Mouse (Mus musculus) lung, postnatal 4 days (tissue): ENCODE data around the gene Olfr969.
"Not testable (repeated sequence)": the region's sequence is repeated elsewhere in the genome, so short reads cannot be mapped to it uniquely, and the experiment has no call there.

Source experiments
- DNase-seq, 2 experiments: peaks; one replicate each; pipeline ENCODE4 v3.0.0; 2021

Gene Olfr969

DNA sequence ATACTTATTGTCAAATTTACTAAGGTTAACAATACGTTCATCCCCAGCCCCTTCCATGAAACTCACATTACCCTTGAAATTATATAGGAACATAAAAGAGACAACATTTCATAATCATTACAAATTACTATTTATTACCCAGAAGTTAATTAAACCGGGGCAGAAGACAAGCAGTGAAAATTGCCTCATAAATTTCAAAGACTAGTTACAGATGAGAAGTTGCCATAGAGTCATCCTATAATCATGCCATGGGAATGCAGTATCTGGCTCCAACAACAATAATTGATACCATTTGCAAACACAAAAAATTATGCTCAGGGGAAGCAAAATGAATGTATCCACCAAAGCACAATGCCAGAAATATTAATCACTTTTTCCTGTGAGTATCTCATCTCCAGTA is at the start of gene Olfr969:
Olfr969 (plus strand) TSS at position 388 of the 400 bp plus-strand sequence.
- no peak for DNase-seq

DNA sequence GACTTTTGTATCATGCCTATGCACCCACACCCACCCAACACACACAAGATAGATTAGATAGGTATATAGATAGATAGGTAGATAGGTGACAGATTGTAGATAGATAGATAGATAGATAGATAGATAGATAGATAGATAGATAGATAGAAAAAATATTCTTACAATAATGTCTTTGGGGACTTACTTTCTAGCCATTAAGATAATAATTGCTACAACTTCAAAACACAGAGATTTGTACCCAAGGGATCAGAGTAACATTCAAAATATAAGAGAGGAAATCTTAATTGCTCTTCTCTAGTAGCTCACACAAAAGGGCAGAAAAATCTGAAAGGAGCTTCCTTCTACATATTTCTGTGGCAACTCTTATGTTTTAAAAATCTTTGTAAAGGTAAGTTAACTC is 44.8 kb upstream of the Olfr969 start, which contains the start of gene Olfr967:
Olfr967 (plus strand) TSS at position 301 of the 400 bp plus-strand sequence.
- DNase-seq, result no peak

DNA sequence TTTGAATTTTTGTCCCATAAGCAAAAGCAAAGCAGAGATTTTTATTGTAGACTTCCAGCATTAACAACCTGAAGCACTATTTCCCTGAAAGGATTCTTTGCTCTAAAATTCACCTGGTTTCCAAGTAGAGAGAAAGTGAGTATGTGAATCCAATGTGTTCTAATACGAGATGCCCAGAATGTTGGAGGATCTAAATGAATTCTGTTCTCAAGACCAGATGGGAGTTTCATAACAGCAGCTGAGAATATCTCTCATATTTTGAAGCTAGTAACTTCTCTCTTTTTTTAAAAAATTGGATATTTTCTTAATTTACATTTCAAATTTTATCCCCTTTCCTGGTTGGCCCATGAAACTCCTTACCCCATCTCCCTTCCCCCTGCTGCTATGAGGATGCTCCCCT is 44.3 kb upstream of the Olfr969 start:
- DNase-seq, result no peak

DNA sequence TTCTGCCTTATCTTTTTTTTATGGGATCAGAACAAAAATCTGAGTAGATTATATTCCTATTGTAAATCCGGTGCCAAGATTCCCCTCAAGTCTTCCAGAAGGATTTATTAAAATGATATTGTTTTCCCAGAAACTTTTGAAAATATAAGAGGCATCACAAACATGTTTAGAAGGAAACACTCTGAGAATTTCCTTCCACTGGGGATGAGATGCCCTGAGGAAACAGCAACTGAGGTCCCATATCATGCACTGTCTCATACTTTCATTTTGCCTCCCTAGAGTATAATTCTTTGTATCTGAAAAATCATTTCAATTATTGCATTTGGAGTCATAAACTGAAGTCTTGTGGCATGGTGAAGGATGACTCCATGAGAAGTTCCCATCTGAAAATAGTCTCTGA is 7.6 kb upstream of the Olfr969 start, which contains the start of gene Olfr968:
Olfr968 (minus strand) TSS at position 101 of the 400 bp plus-strand sequence.
- DNase-seq, result no peak

DNA sequence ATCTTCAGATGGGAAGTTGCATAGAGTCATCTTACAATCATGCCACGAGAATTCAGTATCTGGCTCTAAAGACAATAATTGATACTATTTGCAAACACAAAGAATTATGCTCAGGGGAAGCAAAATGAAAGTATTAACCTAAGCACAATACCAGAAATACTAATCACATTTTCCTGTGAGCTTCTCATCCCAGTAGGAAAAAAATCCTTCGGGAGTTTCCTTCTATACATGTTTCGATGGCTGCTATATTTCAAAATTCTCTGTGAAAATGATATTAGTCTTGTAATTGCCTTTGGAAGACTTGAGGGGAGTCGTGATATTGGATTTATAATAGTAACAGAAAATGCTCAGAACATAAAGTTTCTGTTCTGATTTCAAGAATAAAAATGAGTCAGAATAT is 17.8 kb downstream of the Olfr969 start, which contains the start of gene Olfr970:
Olfr970 (plus strand) TSS at position 301 of the 400 bp plus-strand sequence.
- DNase-seq, result no peak

DNA sequence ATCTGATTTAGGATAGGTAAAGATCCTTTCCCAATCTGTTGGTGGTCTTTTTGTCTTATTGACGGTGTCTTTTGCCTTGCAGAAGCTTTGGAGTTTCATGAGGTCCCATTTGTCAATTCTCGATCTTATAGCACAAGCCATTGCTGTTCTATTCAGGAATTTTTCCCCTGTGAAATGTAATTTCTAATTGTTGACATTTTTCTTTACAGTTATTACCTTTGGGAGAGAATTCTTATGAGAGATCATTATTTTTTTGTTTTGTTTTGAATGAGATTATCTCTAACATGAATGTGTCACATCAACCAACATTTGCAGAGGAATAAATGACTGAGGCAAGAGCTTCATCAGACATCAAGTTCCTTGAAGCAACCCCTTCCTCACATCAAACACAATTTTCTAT is 45.8 kb downstream of the Olfr969 start, which contains the start of gene Olfr971:
Olfr971 (plus strand) TSS at position 301 of the 400 bp plus-strand sequence.
- not testable (repeated sequence) for DNase-seq
